Mouse (Mus musculus) lung, adult 2 months (tissue): ENCODE measurements around the gene Dscam.

ENCODE experiments used
- CTCF ChIP-seq: fragments of 200-500 bp; IDR thresholded peaks from 2 replicates; pipeline ENCODE4 v1.5.1; 2011; ENCODE audit warnings: mild to moderate bottlenecking, low read length, control low read depth; ENCODE audit not compliant: insufficient read depth
- POLR2A ChIP-seq: fragments of 200-500 bp; IDR thresholded peaks from 2 replicates; pipeline ENCODE4 v1.6.1; 2011; ENCODE audit warnings: low read depth, mild to moderate bottlenecking, control low read depth, low read length, borderline replicate concordance; ENCODE audit errors: extremely low read depth

- TF ChIP-seq CTCF (no peak), POLR2A (no peak)
These were observed 411.4 kb downstream of the Dscam start for GRCm38 (mm10) chr16:96759081-96759603.
